Mouse (Mus musculus) forebrain, embryonic 15.5 days (tissue): ENCODE measurements around the gene Fads6. TPM values are rescaled to one million over a fixed set of nuclear protein-coding genes. Genes with fewer than 3 reads are reported as not detected.

Experiments
- ATAC-seq: fragments of 200-750 bp; cut with Nextera tagmentation; replicated peaks from 2 replicates; pipeline ENCODE4 v1.8.0; 2017; ENCODE audit warnings: mild to moderate bottlenecking, moderate TSS enrichment, moderate library complexity
- H3K27ac ChIP-seq: fragments of 300-500 bp; sonication (generic); replicated peaks from 2 replicates; pipeline ENCODE4 v1.5.1; 2015; ENCODE audit warnings: mild to moderate bottlenecking, inconsistent platforms
- H3K27me3 ChIP-seq: fragments of 300-500 bp; sonication (generic); 2 replicates; pipeline ENCODE4 v1.6.1; 2015; ENCODE audit warnings: inconsistent platforms
- H3K36me3 ChIP-seq: fragments of 300-500 bp; sonication (generic); 2 replicates; pipeline ENCODE4 v1.6.1; 2015; ENCODE audit warnings: mild to moderate bottlenecking, inconsistent platforms
- H3K4me1 ChIP-seq: fragments of 300-500 bp; sonication (generic); 2 replicates; pipeline ENCODE4 v1.6.1; 2015; ENCODE audit warnings: inconsistent platforms
- H3K4me2 ChIP-seq: fragments of 300-500 bp; sonication (generic); replicated peaks from 2 replicates; pipeline ENCODE4 v1.6.1; 2015; ENCODE audit warnings: mild to moderate bottlenecking, inconsistent platforms
- H3K4me3 ChIP-seq: fragments of 300-500 bp; sonication (generic); 2 replicates; pipeline ENCODE4 v1.5.1; 2015; ENCODE audit warnings: mild to moderate bottlenecking, inconsistent platforms
- H3K9ac ChIP-seq: fragments of 300-500 bp; sonication (generic); replicated peaks from 2 replicates; pipeline ENCODE4 v1.6.1; 2015; ENCODE audit warnings: mild to moderate bottlenecking, inconsistent platforms
- H3K9me3 ChIP-seq: fragments of 300-500 bp; sonication (generic); 2 replicates; pipeline ENCODE4 v1.6.1; 2016; ENCODE audit warnings: inconsistent platforms
- WGBS: fragments of 180-500 bp; shearing (Covaris S2); methylation state at CpG from one replicate; pipeline ENCODE4 v1.1.7; 2015; ENCODE audit warnings: mixed read lengths; 5-methylcytosine and 5-hydroxymethylcytosine counted together
- polyA plus RNA-seq: library from polyadenylated mRNA; unstranded; fragments of >200 nt; fragmentation: Nextera tagmentation; extraction: Ambion mirVana; gene quantifications from 2 replicates; pipeline ENCODE4 v1.2.1, GENCODE M21; 2015

The Fads6 gene
- polyA plus RNA-seq, 1 experiment from 2014 or later, result 0.37 TPM

DNA sequence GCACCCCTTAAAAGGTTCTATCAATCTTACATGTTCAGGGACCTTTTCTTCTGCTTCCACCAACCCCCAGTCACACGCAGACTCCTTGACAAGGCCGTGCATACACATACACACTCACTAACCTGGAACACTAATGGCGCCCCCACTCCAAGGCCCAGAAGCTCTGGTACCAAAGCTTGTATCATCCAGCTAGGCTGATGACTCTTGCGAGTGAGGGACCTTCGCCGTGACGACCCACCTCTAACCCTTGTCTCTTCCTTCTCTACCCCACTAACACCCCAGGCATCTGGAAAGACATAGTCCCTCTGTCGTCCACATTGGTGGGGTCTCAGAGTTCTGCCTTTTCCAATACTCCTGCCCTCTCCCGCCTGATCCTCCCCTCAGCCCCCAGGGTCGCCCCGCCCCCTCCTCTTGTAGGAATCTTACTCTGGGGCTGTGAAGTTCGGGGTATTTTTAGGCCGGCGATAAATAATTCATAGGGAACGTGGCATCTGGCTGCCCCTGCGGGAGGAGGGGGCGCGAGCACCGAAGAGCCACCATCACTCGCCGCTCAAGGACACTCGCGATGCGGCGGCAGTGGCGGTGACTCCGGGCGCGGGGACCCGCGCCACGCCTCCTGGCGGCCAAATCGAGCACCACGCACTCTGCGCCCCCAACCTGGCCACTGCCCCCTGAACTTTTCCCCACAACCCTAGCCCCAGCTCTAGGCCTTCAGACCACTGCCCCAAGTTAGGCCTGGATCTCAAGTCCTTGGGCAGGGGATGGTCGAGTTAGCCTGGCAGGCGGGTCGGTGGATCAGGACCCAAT is 32.4 kb downstream of the Fads6 start:
- no peak for ATAC-seq
- no peak overlapping the region for H3K9ac ChIP-seq
- WGBS, result 6% methylated on average over 39 of the region's 39 CpGs
- peaks cover 74% of the 10 kb centered on the region for H3K27me3 ChIP-seq
- H3K9me3 ChIP-seq, result no peaks in the 10 kb centered on the region
- H3K4me1 ChIP-seq, result peaks cover 27% of the 10 kb centered on the region
- H3K36me3 ChIP-seq, result peaks cover 14% of the 10 kb centered on the region
- H3K4me2 ChIP-seq, result peak overlapping the region; percentile 40
- peak overlapping the region; percentile 13 for H3K4me3 ChIP-seq
- no peak overlapping the region for H3K27ac ChIP-seq

DNA sequence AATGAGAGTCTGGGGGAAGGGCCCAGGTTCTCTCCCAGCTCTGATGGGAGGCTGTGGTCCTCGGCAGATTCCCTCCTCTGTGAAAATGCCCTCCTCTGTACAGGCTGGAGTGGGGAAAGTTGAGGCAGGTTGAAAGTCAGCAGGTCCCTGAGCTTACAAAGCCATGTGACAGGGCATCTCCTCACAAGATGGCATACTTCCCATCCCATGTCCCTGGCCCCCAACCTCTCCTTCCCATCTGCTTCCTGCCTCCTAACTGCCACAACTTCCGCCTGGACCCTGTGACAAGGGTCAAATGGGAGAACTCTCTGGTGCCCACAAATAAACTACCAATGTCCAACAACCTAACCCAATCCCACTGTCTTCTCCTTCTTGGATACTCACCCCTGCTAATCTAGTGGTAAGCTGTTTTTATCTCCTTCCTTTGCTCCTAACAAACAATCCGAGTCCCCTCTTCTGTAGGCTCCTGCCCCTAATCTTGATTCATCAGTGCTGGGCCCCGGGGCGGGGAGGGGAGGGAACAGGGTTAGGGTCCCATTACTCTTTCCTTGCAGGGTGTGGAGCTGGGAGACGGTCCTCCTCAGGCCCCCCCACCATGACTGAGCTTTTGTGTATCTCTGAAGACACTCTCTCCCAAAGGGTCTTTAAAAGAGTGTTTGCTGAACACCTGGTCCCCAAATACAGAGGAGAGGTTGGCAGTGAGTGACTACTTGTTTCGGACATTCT is 33.2 kb downstream of the Fads6 start:
- Histone ChIP-seq H3K4me2 (no peak overlapping the region), H3K27ac (no peak overlapping the region), H3K27me3 (peaks cover 74% of the 10 kb centered on the region), H3K36me3 (peaks cover 12% of the 10 kb centered on the region), H3K9ac (no peak overlapping the region), H3K4me1 (peaks cover 27% of the 10 kb centered on the region), H3K9me3 (no peaks in the 10 kb centered on the region), H3K4me3 (no peak overlapping the region)
- ATAC-seq, result no peak
- 59% methylated on average over 7 of the region's 7 CpGs for WGBS

DNA sequence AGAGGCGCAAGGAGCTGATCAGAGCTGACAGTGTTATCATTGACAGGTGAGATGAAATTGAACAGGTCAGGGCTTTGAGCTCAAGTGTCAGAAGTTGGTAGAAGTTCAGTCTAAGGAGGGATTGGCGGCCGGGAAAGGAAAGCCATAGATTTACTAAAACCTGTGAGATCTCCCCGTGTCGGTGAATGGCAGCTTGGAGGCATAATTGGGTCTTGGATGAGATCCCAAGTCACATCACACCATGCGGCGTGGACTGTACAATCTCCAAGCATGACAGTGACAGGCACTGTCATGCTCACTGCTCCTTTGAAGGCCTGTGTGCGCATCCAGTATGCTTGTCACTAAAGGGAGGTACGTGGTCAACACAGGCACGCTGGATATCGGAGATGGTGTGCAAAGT is 34.5 kb downstream of the Fads6 start:
- H3K27ac ChIP-seq, result no peak overlapping the region
- H3K4me2 ChIP-seq, result no peak overlapping the region
- H3K9me3 ChIP-seq, result no peaks in the 10 kb centered on the region
- WGBS, result 56% methylated on average over 11 of the region's 11 CpGs
- peaks cover 31% of the 10 kb centered on the region for H3K4me1 ChIP-seq
- ATAC-seq, result no peak
- no peak overlapping the region for H3K4me3 ChIP-seq
- no peak overlapping the region for H3K9ac ChIP-seq
- peaks cover 80% of the 10 kb centered on the region for H3K27me3 ChIP-seq
- H3K36me3 ChIP-seq, result peaks cover 1% of the 10 kb centered on the region

- Histone ChIP-seq H3K4me1 (peaks cover 10% of the 10 kb centered on the region), H3K27ac (no peak overlapping the region), H3K4me2 (no peak overlapping the region), H3K27me3 (peaks cover 53% of the 10 kb centered on the region), H3K9me3 (no peaks in the 10 kb centered on the region), H3K9ac (no peak overlapping the region), H3K36me3 (no peaks in the 10 kb centered on the region), H3K4me3 (no peak overlapping the region)
- ATAC-seq, result no peak
- 86% methylated on average over 4 of the region's 4 CpGs for WGBS
These were observed 38.3 kb downstream of the Fads6 start for GRCm38 (mm10) chr11:115259134-115259533.

GRCm38 (mm10) chr11:115257775-115258510 is 39.5 kb downstream of the Fads6 start:
- no peaks in the 10 kb centered on the region for H3K9me3 ChIP-seq
- no peak overlapping the region for H3K9ac ChIP-seq
- H3K4me1 ChIP-seq, result peaks cover 10% of the 10 kb centered on the region
- no peak overlapping the region for H3K27ac ChIP-seq
- 16% methylated on average over 57 of the region's 59 CpGs for WGBS
- no peaks in the 10 kb centered on the region for H3K36me3 ChIP-seq
- no peak for ATAC-seq
- H3K27me3 ChIP-seq, result peaks cover 46% of the 10 kb centered on the region
- H3K4me3 ChIP-seq, result peak overlapping the region; percentile 26
- peak overlapping the region; percentile 31 for H3K4me2 ChIP-seq

DNA sequence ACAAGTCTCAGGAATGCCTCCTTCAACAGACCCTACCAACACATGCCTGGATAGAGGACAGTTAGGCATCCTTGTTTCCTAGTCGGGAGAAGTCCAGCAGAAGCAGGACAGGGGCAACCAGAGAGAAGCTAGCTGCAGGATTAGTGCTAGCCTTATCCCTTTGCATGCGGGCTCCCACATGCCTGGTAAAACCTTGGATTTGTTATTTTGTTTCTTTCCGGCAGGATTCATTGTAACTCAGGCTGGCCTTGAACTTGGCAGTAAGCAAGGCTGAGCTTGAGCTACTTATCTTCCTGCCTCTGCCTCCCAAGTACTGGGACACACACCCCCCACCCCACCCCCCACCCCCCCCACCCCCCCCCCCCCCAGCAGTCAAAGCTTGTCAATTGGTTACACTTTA is 46.2 kb downstream of the Fads6 start:
- Histone ChIP-seq H3K27me3 (peaks cover 34% of the 10 kb centered on the region), H3K4me2 (no peak overlapping the region), H3K9me3 (no peaks in the 10 kb centered on the region), H3K9ac (no peak overlapping the region), H3K4me3 (no peak overlapping the region), H3K4me1 (peaks cover 35% of the 10 kb centered on the region), H3K36me3 (no peaks in the 10 kb centered on the region), H3K27ac (no peak overlapping the region)
- no peak for ATAC-seq
- 49% methylated on average over 3 of the region's 3 CpGs for WGBS

GRCm38 (mm10) chr11:115250405-115251090 is 46.9 kb downstream of the Fads6 start:
- Histone ChIP-seq H3K27me3 (peaks cover 34% of the 10 kb centered on the region), H3K36me3 (no peaks in the 10 kb centered on the region), H3K4me2 (peak overlapping the region; percentile 96), H3K4me3 (peak overlapping the region; percentile 49), H3K9me3 (no peaks in the 10 kb centered on the region), H3K9ac (peak overlapping the region; percentile 48), H3K4me1 (peaks cover 42% of the 10 kb centered on the region), H3K27ac (no peak overlapping the region)
- WGBS, result under 1% methylated on average over 36 of the region's 36 CpGs
- 0 out of 2 replicates have a peak, but pooled peaks have one; percentile 14 for ATAC-seq

DNA sequence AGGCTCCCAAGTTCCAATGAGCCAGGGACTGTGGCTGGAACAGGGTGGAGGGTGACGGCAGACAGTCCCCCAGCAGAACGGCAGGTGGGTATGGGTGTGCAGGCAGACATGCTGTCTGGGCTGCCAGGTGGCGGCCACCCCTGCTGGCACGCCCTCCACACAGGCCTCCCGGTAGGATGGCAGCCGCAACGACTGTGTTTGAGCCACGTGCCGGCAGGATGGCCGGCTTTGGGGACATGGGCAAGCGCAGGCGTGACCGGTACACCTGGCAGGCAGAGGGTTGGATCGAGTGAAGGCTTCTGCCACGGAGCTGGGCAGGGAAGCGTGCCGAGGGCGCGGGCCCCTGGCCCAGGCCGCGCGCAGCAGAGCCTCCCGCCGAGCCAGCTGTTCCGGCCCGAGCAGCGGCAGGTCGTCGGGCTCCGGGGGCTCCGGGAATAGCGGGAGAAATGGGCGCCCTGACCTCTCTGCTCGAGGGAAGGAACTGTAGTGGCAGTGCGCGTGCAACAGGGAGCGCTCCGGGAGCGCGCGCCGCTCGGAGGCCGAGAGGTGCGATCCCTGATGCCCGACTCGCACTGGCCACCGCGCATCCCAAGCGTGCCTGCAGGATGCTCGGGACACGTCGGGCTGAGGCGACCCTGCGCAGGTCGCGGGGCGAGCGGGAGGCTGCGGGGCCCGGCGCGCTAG is 47.6 kb downstream of the Fads6 start:
- Histone ChIP-seq H3K36me3 (no peaks in the 10 kb centered on the region), H3K4me2 (peak overlapping the region; percentile 96), H3K9me3 (no peaks in the 10 kb centered on the region), H3K4me1 (peaks cover 42% of the 10 kb centered on the region), H3K27me3 (peaks cover 34% of the 10 kb centered on the region), H3K27ac (no peak overlapping the region), H3K4me3 (peak overlapping the region; percentile 49), H3K9ac (peak overlapping the region; percentile 48)
- peak; percentile 36; the same call in 1 of the 2 replicates for ATAC-seq
- WGBS, result 2% methylated on average over 63 of the region's 63 CpGs

- H3K36me3 ChIP-seq, result no peaks in the 10 kb centered on the region
- H3K27me3 ChIP-seq, result peaks cover 34% of the 10 kb centered on the region
- no peak overlapping the region for H3K4me2 ChIP-seq
- H3K27ac ChIP-seq, result no peak overlapping the region
- H3K4me1 ChIP-seq, result peaks cover 42% of the 10 kb centered on the region
- no peaks in the 10 kb centered on the region for H3K9me3 ChIP-seq
- ATAC-seq, result no peak
- H3K9ac ChIP-seq, result no peak overlapping the region
- H3K4me3 ChIP-seq, result no peak overlapping the region
- WGBS, result 79% methylated on average over 6 of the region's 6 CpGs
These were observed 49.5 kb downstream of the Fads6 start for GRCm38 (mm10) chr11:115247945-115248344.

GRCm38 (mm10) chr11:115247240-115247639 is 50.2 kb downstream of the Fads6 start:
- ATAC-seq, result no peak
- Histone ChIP-seq H3K4me1 (peaks cover 42% of the 10 kb centered on the region), H3K36me3 (no peaks in the 10 kb centered on the region), H3K9me3 (no peaks in the 10 kb centered on the region), H3K27ac (no peak overlapping the region), H3K9ac (no peak overlapping the region), H3K4me2 (no peak overlapping the region), H3K27me3 (peaks cover 34% of the 10 kb centered on the region), H3K4me3 (no peak overlapping the region)
- WGBS, result 25% methylated on average over 3 of the region's 3 CpGs

DNA sequence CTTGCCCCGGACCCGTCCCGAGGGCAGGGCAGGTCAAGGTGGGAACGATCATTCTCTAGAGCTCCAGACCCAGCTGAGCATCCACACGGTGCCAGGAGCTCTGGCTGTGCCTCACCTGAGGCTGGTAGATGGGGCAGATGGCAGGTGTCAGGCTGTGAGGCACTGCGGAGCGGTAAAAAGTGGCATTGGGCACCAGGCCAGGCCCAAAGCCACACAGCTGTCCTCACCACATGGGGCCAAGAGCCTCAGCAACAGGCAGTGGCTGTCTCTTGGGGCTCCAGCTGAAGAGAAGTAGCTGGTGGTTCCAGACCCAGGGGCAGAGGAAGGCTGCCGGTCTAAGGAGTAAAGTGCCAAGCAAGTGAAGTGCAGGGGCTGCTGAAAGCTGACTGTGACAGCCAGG is 51.1 kb downstream of the Fads6 start:
- Histone ChIP-seq H3K36me3 (no peaks in the 10 kb centered on the region), H3K9ac (no peak overlapping the region), H3K4me1 (peaks cover 42% of the 10 kb centered on the region), H3K4me3 (no peak overlapping the region), H3K4me2 (no peak overlapping the region), H3K9me3 (no peaks in the 10 kb centered on the region), H3K27me3 (peaks cover 32% of the 10 kb centered on the region), H3K27ac (no peak overlapping the region)
- ATAC-seq, result no peak
- 54% methylated on average over 8 of the region's 8 CpGs for WGBS
